ENCODE assay signal across 9 mouse cellular contexts in the genomic region with DNA sequence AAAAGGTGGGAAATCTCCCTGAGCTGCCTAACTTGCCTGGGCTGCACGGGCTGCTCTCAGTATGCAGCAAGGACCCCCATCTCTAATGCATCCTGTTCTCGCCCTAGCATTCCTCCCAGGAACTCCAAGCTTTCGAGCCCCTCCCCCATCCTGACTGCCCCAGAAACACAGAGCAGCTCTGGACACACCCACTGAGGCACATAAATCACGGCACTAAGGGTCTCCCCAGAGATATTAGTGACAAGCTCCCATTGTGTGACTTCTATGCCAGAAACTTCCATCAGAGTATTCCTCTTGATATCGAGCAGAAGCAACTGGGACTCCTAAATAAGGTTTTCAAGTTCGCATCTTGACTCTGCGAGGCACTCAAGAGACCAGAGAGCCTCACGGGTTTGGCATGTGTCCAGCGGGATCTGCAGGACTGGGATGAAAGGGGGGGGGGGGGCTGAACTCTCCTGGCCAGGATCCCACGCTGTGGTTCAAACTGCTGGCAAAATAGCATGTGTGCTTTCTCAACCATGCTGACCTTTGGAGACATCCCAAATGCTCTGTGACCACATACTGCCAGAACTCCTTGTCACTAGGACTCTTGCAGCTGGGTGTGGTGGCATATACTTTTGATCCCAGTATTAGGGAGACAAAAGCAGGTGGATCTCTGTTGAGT.
A peak's percentile ranks its signal among the peaks of the same experiment; 100 is the strongest.
DNase-seq lines count a peak whose midpoint lies in the region; ATAC-seq lines count a peak whose summit lies in the region.
"Had no signal": no experiment of that assay in that cellular context is flagged by ENCODE, and none has a peak within 500 bp of the region (broad histone marks: within the 10 kb centered on the region; RNA-seq: fewer than 3 reads in every experiment).

No protein-coding gene starts in this region.

- peak; percentile 51; the same call in 1 of the 2 replicates for ATAC-seq in forebrain, embryonic 11.5 days (replicated peaks; ENCODE audit: low FRiP score)
- ATAC-seq in heart, embryonic 16.5 days (replicated peaks; ENCODE audit: extremely low read depth, insufficient read depth, low FRiP score): peak; percentile 58
- peak; percentile 54; the same call in 1 of the 2 replicates for ATAC-seq in neural tube, embryonic 13.5 days (ENCODE audit: low read depth)
- no peak for ATAC-seq in megakaryocyte-erythroid progenitor cell, adult 5-6 weeks (replicated peaks; ENCODE audit: low FRiP score, low TSS enrichment, poor library complexity, severe bottlenecking)

- peaks cover 7% of the 10 kb centered on the region; the same call in 1 of the 2 replicates for H3K4me1 ChIP-seq in forebrain, embryonic 11.5 days (replicated peaks; ENCODE audit: control insufficient read depth, insufficient read depth, low read length)
- peaks cover 14% of the 10 kb centered on the region for H3K4me1 ChIP-seq in forebrain, embryonic 10.5 days
- peaks cover 25% of the 10 kb centered on the region for H3K4me1 ChIP-seq in heart, embryonic 16.5 days (ENCODE audit: control insufficient read depth, insufficient read depth, low read length)
- H3K4me1 ChIP-seq in neural tube, embryonic 13.5 days (replicated peaks): peaks cover 50% of the 10 kb centered on the region
- H3K4me1 ChIP-seq: megakaryocyte, embryonic 14.5 days had no signal

- no peaks in the 10 kb centered on the region for H3K27me3 ChIP-seq in forebrain, embryonic 11.5 days (ENCODE audit: control insufficient read depth, insufficient read depth, low read length)
- peaks cover 13% of the 10 kb centered on the region for H3K27me3 ChIP-seq in forebrain, embryonic 10.5 days (ENCODE audit: poor library complexity, severe bottlenecking)
- no peaks in the 10 kb centered on the region for H3K27me3 ChIP-seq in heart, embryonic 16.5 days (ENCODE audit: control insufficient read depth, insufficient read depth, low read length)
- H3K27me3 ChIP-seq in neural tube, embryonic 13.5 days: peaks cover 4% of the 10 kb centered on the region; the same call in 1 of the 2 replicates

- WGBS in forebrain, embryonic 11.5 days: 36% methylated on average over 10 of the region's 10 CpGs
- 45% methylated on average over 10 of the region's 10 CpGs for WGBS in forebrain, embryonic 10.5 days
- WGBS in heart, embryonic 16.5 days: 7% methylated on average over 10 of the region's 10 CpGs
- 6% methylated on average over 10 of the region's 10 CpGs for WGBS in neural tube, embryonic 13.5 days

- no peak overlapping the region for H3K4me2 ChIP-seq in forebrain, embryonic 11.5 days (ENCODE audit: low read depth, low read length, severe bottlenecking)
- H3K4me2 ChIP-seq in heart, embryonic 16.5 days (ENCODE audit: low read depth, low read length): peak overlapping the region; percentile 25; the same call in 1 of the 2 replicates
- H3K4me2 ChIP-seq in neural tube, embryonic 13.5 days: peak overlapping the region; percentile 22; the same call in 1 of the 2 replicates

- H3K4me3 ChIP-seq in forebrain, embryonic 11.5 days (ENCODE audit: low read depth, low read length): no peak overlapping the region
- no peak overlapping the region for H3K4me3 ChIP-seq in forebrain, embryonic 10.5 days
- no peak overlapping the region for H3K4me3 ChIP-seq in heart, embryonic 16.5 days (ENCODE audit: low read length)
- no peak overlapping the region for H3K4me3 ChIP-seq in neural tube, embryonic 13.5 days
- H3K4me3 ChIP-seq: megakaryocyte, embryonic 14.5 days had no signal

- H3K9ac ChIP-seq in forebrain, embryonic 11.5 days (ENCODE audit: low read length): no peak overlapping the region
- H3K9ac ChIP-seq in heart, embryonic 16.5 days (ENCODE audit: low read length): peak overlapping the region; percentile 28; the same call in 1 of the 2 replicates
- no peak overlapping the region for H3K9ac ChIP-seq in neural tube, embryonic 13.5 days

- no peak overlapping the region for H3K27ac ChIP-seq in forebrain, embryonic 11.5 days (ENCODE audit: low read depth, low read length)
- H3K27ac ChIP-seq in forebrain, embryonic 10.5 days: no peak overlapping the region
- H3K27ac ChIP-seq in heart, embryonic 16.5 days (ENCODE audit: low read length): peak overlapping the region; percentile 66
- H3K27ac ChIP-seq in neural tube, embryonic 13.5 days (replicated peaks): no peak overlapping the region

- peak; percentile 61 for DNase-seq in forebrain, embryonic 11.5 days (ENCODE audit: low spot score)
- no peak for DNase-seq in forebrain, embryonic 10.5 days (ENCODE audit: extremely low spot score, low spot score)
- peak; percentile 76 for DNase-seq in embryo, embryonic 11 days
- DNase-seq in kidney, postnatal 36 days: peak; percentile 82 to 87
- no peak for DNase-seq in T-cell, adult 2 months (ENCODE audit: low spot score)

- no peaks in the 10 kb centered on the region for H3K36me3 ChIP-seq in forebrain, embryonic 11.5 days (ENCODE audit: control insufficient read depth, insufficient read depth, low read length)
- no peaks in the 10 kb centered on the region for H3K36me3 ChIP-seq in forebrain, embryonic 10.5 days (replicated peaks)
- H3K36me3 ChIP-seq in heart, embryonic 16.5 days (ENCODE audit: control insufficient read depth, insufficient read depth): no peaks in the 10 kb centered on the region
- H3K36me3 ChIP-seq in neural tube, embryonic 13.5 days: no peaks in the 10 kb centered on the region

- peaks cover 4% of the 10 kb centered on the region; the same call in 1 of the 2 replicates for H3K9me3 ChIP-seq in forebrain, embryonic 11.5 days (ENCODE audit: control insufficient read depth, low read length)
- H3K9me3 ChIP-seq in forebrain, embryonic 10.5 days: no peaks in the 10 kb centered on the region
- peaks cover 6% of the 10 kb centered on the region for H3K9me3 ChIP-seq in heart, embryonic 16.5 days (replicated peaks; ENCODE audit: control insufficient read depth, low read length)
- no peaks in the 10 kb centered on the region for H3K9me3 ChIP-seq in neural tube, embryonic 13.5 days

Comparison
In these comparisons a context has a peak if more than half of its experiments do, and no peak if none do; other contexts are left out.
1. DNase-seq: peak in forebrain, embryonic 11.5 days (single experiment), embryo, embryonic 11 days (single experiment) and kidney, postnatal 36 days (2 of 2); none in forebrain, embryonic 10.5 days (single experiment) and T-cell, adult 2 months (single experiment).